Mouse (Mus musculus) lung, adult 2 months (tissue): ENCODE data around the gene Dnaja3.

ENCODE experiments used
- CTCF ChIP-seq: fragments of 200-500 bp; IDR thresholded peaks from 2 replicates; pipeline ENCODE4 v1.5.1; 2011; ENCODE audit warnings: mild to moderate bottlenecking, low read length, control low read depth; ENCODE audit not compliant: insufficient read depth
- POLR2A ChIP-seq: fragments of 200-500 bp; IDR thresholded peaks from 2 replicates; pipeline ENCODE4 v1.6.1; 2011; ENCODE audit warnings: low read depth, mild to moderate bottlenecking, control low read depth, low read length, borderline replicate concordance; ENCODE audit errors: extremely low read depth

- no peak for TF ChIP-seq POLR2A
- no peak for TF ChIP-seq CTCF
Measured at GRCm38 (mm10) chr16:4599616-4600015, 40.2 kb upstream of the Dnaja3 start.
